Mouse (Mus musculus) thymus, adult 2 months (tissue): ENCODE results near the gene Crybg1.

Source experiments
- CTCF ChIP-seq: fragments of 200-500 bp; IDR thresholded peaks from 2 replicates; pipeline ENCODE4 v1.5.1; 2012; ENCODE audit warnings: mild to moderate bottlenecking, control low read depth, low read length, moderate library complexity, borderline replicate concordance; ENCODE audit not compliant: control insufficient read depth, poor library complexity, insufficient read depth; ENCODE audit errors: extremely low read depth
- POLR2A ChIP-seq: fragments of 200-500 bp; IDR thresholded peaks from 2 replicates; pipeline ENCODE4 v1.6.1; 2012; ENCODE audit warnings: mild to moderate bottlenecking, low read length, control low read depth, moderate library complexity; ENCODE audit not compliant: control insufficient read depth, poor library complexity, insufficient read depth; ENCODE audit errors: extremely low read depth

DNA sequence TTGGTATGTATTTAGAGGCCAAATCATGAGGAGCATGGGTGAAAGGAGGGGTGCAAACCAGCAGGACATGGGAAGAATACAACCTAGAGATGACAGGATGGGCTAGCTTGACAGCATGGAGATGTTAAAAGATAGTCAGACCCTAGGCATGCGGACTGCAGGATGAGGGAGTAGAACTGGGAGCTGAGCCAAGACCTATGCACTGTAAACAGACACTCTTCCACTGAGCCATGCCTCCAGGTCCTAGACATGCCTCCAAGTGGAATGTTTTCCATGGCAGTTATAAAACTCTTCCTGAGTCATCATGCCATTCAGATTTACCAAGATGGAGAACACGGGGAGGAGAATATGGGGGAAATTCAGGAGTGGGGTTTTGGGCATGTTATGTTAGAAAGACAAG is 53.9 kb downstream of the Crybg1 start:
- TF ChIP-seq CTCF: no peak
- no peak for TF ChIP-seq POLR2A
